Mouse (Mus musculus) adrenal gland, postnatal 25 days (tissue): ENCODE measurements around the gene Colq. TPM values are rescaled to one million over a fixed set of nuclear protein-coding genes. Genes with fewer than 3 reads are reported as not detected.
"Not testable (repeated sequence)": the region's sequence is repeated elsewhere in the genome, so short reads cannot be mapped to it uniquely, and the experiment has no call there.

Experiments
- DNase-seq: peaks from one replicate; pipeline ENCODE4 v3.0.0; 2021; ENCODE audit warnings: mixed read lengths
- long read RNA-seq: library from polyadenylated mRNA; stranded (forward); transcript quantifications from one replicate; pipeline ENCODE4 v2.0.0, GENCODE M21; 2021
- total RNA-seq: library from RNA; stranded (reverse); gene quantifications from 2 replicates; pipeline ENCODE4 v1.2.3, GENCODE M21; 2021

Gene Colq
- total RNA-seq, result not detected in 2 replicates
- long read RNA-seq, result 0 reads

- DNase-seq, result no peak
Observed at GRCm38 (mm10) chr14:31591243-31591642, at the start of gene Colq. Colq (minus strand) TSS chr14:31591343.

DNA sequence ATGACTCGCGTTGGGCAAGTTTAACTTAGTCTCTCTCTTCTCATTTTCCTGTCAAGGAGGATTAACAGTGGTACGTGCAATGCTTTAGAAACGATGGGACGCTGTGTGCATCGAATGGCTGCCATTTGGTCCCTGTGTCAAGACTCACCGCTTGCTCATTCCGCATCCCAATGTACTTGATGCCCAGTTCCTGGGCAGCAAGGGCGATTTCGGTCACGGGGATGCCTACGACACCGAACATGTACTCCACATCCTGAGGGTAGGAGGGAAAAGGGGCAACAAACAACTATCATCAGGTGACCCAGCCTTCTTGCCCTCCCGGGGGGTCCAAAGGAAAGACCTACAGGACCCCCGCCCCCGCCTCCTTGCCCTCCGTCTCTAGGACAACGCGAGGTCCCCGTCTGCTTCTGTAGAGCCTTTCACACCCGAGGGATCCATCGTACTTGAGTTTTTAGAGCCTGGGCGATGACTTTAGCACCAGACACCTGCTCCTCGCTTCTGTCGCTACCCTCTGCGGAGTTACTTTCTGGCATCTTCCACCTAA, 49.3 kb upstream of the Colq start, which contains the start of gene Gm49387:
Gene Gm49387 (minus strand): TSS at position 533 of the 544 bp plus-strand sequence.
- no peak for DNase-seq

DNA sequence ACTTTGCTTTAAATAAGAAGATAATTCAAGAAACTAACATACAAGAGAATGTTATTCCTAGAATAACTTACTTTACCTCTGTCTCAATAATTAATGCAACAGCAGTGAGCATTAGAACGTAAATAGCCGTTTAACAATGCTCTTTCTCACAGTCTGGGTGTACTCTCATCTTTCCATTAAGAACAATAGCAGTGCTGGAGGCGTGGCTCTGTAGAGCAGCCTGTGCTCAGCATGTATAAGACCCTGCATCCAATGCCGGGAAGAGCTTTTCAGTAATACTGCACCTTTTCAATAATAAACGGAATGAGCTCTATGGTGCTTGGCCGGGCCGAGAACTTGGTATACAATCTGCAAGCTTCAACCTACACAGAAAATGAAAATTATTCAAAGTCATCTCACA, 39.5 kb upstream of the Colq start:
- no peak for DNase-seq

GRCm38 (mm10) chr14:31622748-31623147, 31.6 kb upstream of the Colq start:
- DNase-seq, result no peak

DNA sequence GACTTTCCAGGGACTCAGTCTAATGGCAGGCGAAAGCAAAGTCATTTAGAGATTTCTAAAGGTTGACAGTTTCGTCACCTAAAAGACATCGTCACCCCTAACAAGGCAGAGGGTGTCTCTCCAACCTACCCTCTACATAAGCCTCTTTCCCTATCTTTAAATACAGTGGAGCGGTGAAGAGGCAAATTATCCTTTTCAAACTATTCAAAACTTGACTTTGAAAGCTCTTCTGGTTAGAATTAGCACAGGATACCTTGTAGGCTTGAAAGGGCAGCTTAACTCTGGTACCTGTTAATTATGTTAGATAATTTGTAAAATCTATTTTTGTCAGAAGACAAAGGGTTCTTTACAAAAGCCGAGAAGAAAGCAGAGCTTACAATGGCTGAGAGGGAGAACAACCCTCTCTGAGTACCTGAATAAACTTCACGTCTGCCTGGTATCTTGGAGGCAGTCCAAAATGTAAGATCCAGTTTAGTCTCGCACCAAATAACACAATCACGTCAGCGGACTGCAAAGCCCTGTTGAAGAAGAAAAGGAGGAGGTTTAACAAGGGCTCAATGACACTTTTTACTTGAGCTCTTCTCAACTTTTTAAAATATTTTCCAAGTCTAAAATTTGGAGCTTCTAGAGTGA, 29.6 kb upstream of the Colq start:
- no peak for DNase-seq

DNA sequence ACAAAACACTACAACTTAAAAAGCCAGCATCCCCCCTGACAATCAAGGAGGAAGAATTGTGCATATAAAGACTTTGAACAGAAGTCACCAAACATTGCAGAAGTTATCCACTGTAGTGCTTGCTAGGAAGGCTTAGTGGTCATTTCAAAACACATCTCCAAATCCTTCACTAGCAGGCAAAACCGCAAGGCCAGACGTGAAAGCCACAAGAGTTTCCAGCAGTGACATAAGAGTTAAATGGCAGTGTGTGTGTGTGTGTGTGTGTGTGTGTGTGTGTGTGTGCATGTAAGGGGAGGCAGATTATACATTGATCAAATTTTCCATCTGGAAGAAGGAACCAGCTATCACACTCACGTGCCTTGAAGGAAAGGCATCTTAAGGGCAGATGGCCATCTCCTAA, 26.9 kb upstream of the Colq start:
- no peak for DNase-seq

DNA sequence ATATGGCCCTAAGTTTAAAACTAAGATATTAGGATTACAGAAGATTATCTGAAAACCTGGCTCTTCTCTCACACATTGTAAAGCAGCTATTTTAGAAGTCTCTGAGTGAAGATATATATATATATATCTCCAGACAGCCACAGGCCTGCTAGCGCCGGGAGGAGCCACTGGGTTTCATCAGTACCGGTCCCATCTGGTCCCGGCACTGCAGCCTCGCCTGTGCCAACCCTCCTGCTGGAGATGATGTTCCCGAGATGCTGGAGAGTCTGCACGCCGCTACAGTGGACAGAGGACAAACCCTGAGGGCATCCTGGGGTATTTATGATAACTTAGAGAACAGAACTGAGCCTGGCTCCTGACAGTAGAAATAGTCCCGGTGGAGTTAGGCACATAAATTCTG, 26.1 kb upstream of the Colq start:
- DNase-seq, result no peak

DNA sequence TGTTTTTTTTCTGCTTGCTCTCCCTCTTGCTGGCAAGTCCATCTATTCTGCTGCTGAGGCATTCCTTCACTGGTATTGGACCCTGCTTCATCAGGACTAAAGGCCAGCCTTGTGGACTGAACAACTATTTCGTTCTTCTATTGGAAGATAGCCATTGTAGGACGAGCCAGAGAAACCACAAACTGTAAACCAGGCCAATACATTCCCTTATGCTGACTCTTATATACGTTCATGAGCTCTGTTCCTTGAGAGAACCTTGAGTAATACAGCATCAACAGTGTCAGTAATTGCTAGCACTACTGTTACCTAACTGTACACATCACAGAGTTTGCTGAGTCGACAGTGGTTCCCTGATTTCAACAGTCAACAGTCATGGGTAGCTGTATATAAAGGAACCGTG, 22.5 kb upstream of the Colq start:
- no peak for DNase-seq

GRCm38 (mm10) chr14:31611986-31612385, 20.8 kb upstream of the Colq start:
- DNase-seq, result no peak

DNA sequence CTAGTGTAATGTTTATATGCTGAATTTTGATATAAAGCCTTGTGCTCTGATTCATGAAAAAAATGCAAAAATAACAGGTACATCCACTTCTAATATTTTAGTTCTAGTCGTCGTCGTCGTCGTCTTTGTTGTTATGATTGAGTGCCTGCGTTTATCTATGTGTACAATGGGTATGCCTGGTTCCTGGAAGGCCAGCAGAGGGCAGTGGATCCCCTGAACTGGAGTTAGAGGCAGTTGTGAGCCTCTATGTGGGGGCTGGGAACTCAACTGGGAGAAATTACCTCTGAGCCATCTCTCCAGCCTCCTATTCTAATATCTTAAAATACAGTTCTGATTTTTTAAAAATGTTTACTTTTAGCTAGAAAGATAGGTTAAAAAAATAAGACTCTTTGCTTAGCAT, 14.4 kb upstream of the Colq start:
- no peak for DNase-seq

GRCm38 (mm10) chr14:31604916-31605315, 13.8 kb upstream of the Colq start:
- no peak for DNase-seq

GRCm38 (mm10) chr14:31602616-31602979, 11.5 kb upstream of the Colq start:
- not testable (repeated sequence) for DNase-seq

DNA sequence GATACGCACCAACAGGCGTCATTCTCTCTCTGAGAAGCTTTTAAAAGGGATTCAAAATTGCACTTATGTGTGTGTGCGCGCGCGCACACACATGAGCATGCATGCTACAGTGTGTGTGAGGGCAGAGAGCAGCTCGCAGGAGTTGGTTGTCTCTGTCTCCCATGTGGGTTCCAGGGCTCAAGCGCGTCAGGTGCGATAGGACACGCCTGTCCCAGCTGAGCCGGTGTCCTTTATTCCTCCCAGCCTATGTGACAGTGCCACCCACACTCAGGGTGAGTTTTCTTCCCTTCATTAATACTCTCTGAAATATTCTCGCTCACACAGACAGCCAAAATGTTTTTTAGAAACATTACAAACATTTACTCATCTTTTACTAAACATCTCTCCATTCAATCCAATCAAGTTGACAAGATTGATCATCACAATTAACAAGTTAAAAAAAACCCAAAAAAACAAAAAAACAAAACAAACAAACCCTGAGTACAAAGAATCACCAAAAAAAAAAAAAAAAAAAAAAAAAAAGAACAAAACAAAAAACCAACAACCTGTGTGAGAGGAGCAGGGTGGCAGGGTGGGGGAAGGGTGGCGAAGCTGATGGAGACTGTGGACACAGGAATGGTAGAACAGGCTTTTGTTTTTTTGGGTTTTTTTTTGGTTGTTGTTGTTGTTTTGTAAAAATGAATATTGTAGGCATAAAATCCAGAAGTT, 10.9 kb upstream of the Colq start:
- no peak for DNase-seq

DNA sequence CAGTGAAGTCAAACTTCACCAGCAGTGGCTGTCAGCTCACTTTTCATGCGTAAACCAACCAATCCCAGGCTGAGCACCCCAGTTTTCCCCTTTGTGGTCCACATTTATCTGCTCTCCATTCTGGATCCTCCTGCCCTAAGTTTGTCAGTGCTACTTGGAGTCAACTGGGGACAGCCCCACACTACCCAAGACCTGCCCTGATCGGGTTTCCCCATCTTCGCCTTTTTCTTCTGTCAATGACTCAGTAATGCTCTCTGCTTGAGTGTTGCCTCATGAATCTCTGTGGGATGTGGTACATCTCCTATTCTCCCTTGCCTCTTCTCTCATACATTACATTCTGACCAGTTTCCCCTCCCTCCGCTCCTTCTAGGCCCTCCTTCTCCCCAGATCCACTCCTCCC, 6.3 kb upstream of the Colq start:
- no peak for DNase-seq

DNA sequence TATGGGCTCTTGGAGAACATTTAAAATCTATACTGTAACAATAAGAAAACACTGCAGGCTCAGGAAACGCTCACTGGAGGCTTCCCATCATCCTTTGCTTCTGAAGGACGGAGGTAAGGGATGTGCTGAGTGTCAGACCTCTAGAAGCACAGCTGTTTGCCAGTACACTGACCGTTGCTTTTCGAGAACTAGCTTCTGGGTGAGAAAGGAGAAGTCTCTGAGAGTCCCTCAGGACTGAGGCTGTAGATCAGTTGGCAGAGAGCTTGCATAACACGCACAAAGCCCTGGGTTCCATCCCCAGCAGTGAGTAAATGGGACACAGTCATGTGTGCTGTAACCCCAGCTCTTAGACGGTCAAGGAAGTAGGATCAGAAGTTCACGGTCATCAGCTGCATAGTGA, 5.3 kb upstream of the Colq start:
- no peak for DNase-seq

GRCm38 (mm10) chr14:31594693-31595092, 3.5 kb upstream of the Colq start:
- no peak for DNase-seq

- DNase-seq, result no peak
Observed at GRCm38 (mm10) chr14:31593036-31593435, 1.9 kb upstream of the Colq start.

GRCm38 (mm10) chr14:31586451-31586850, 4.7 kb downstream of the Colq start:
- no peak for DNase-seq

DNA sequence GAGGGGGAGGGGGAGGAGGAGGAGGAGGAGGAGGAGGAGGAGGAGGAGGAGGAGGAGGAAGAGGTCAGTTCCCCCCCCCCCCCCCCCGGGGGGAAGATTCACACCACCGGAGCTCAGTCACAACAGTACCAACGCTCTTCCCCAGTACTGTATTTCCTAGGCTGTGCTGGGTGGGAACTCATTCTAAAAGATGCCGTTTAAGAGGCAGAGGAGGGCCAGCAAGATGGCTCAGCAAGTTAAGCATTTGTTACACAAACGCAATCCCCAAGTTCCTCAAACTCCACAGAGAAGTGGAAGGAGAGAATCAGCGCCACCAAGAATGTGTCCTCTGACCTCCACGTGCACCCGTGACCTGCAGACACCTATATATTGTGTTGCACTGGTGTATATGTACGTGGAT, 8.1 kb downstream of the Colq start:
- DNase-seq, result no peak

GRCm38 (mm10) chr14:31577966-31578735, 13.0 kb downstream of the Colq start:
- no peak for DNase-seq

- DNase-seq, result no peak
Observed at GRCm38 (mm10) chr14:31576846-31577697, 14.1 kb downstream of the Colq start.

DNA sequence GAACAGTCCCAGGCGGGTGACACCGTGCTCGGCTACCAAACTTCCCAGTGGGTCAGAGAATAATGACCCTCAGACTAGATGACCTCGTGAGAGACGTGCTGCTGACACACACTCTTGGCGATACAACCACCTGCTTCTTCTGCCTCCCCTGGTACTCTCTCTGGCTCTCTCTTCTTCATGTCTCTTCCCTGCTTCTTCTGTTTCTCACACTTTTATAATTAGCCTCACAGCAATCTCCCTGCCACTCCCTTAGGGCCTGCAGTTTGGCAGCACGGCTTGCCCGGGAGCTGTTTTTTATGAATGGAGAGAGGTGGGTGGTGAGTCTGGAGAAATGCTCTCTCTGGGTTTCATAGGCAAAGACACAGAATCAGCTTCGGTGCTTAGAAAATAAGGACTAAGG, 15.3 kb downstream of the Colq start:
- DNase-seq, result no peak
